Mouse (Mus musculus): ENCODE results near the gene Slc12a9.
"Not testable (repeated sequence)": the region's sequence is repeated elsewhere in the genome, so short reads cannot be mapped to it uniquely, and the experiment has no call there.

DNA sequence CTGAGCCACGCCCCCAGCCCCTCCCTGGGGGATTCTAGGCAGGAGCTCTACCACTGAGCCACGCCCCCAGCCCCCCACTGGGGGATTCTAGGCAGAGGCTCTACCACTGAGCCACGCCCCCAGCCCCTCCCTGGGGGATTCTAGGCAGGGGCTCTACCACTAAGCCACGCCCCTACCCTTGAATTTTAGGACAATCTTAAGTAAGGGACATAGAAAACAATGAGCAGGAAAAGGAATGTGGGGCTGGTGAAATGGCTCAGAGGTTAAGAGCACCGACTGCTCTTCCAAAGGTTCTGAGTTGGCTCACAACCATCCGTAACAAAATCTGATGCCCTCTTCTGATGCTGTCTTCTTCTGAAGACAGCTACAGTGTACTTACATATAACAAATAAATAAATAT is 49.0 kb downstream of the Slc12a9 start:
- TF ChIP-seq MYOG (IDR thresholded peaks at IDR 0.05; ENCODE audit: control insufficient read depth, extremely low read depth, insufficient read length); CTCF (IDR thresholded peaks at IDR 0.05; ENCODE audit: control insufficient read depth, insufficient read depth, insufficient read length): not testable (repeated sequence)

All from C2C12 (cell line).